Mouse (Mus musculus): ENCODE measurements around the gene Igf1r. TPM values are rescaled to one million over a fixed set of nuclear protein-coding genes. Genes with fewer than 3 reads are reported as not detected.

The Igf1r gene
- polyA plus RNA-seq, 1 experiment from 2014 or later, result 15.9 TPM

- no peak for TF ChIP-seq EP300 (IDR thresholded peaks at IDR 0.05)
- Histone ChIP-seq H3K36me3 (ENCODE audit: insufficient read depth, low read length) (no peaks in the 10 kb centered on the region), H3K4me3 (ENCODE audit: low read depth, low read length) (no peak overlapping the region), H3K9ac (replicated peaks; ENCODE audit: low read depth) (no peak overlapping the region), H3K27me3 (replicated peaks; ENCODE audit: insufficient read depth, low read length) (no peaks in the 10 kb centered on the region), H3K4me1 (ENCODE audit: insufficient read depth, low read depth, low read length) (peaks cover 24% of the 10 kb centered on the region), H3K27ac (ENCODE audit: low read length) (peak overlapping the region; percentile 43), H3K4me2 (replicated peaks; ENCODE audit: low read depth, low read length) (no peak overlapping the region), H3K9me3 (ENCODE audit: low read length) (no peaks in the 10 kb centered on the region)
- 43% methylated on average over 5 of the region's 5 CpGs for WGBS
- ATAC-seq (no peak), DNase-seq (ENCODE audit: low spot score) (no peak)
Observed at GRCm38 (mm10) chr7:68062849-68063208, 110.2 kb downstream of the Igf1r start.

DNA sequence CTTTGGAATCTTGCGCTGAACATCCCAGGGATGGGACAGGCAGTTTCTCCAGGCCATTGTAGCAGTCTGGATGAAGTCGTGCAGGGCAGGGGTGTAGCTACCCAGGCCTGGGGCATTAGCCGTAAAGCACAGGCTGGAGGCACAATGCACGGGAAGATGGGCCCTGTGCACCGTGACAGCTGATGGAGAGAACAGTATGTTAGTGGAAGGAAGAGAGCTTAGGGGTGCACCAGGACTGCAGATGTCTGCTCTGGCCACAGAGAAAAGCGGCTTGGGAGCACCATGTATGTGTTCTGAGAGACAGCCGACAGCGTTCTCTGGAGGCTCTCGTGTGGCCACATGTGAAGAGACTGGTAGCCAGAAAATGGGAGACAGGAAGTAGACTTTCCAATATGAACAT, 111.1 kb downstream of the Igf1r start:
- Histone ChIP-seq H3K4me2 (replicated peaks; ENCODE audit: low read depth, low read length) (no peak overlapping the region), H3K4me1 (ENCODE audit: insufficient read depth, low read depth, low read length) (peaks cover 24% of the 10 kb centered on the region), H3K9me3 (ENCODE audit: low read length) (no peaks in the 10 kb centered on the region), H3K4me3 (ENCODE audit: low read depth, low read length) (no peak overlapping the region), H3K27ac (ENCODE audit: low read length) (no peak overlapping the region), H3K9ac (replicated peaks; ENCODE audit: low read depth) (no peak overlapping the region), H3K27me3 (replicated peaks; ENCODE audit: insufficient read depth, low read length) (no peaks in the 10 kb centered on the region), H3K36me3 (ENCODE audit: insufficient read depth, low read length) (no peaks in the 10 kb centered on the region)
- DNase-seq (ENCODE audit: low spot score) (no peak), ATAC-seq (no peak)
- TF ChIP-seq CTCF (IDR thresholded peaks at IDR 0.05) (no peak), EP300 (IDR thresholded peaks at IDR 0.05) (no peak)
- 89% methylated on average over 9 of the region's 9 CpGs for WGBS

DNA sequence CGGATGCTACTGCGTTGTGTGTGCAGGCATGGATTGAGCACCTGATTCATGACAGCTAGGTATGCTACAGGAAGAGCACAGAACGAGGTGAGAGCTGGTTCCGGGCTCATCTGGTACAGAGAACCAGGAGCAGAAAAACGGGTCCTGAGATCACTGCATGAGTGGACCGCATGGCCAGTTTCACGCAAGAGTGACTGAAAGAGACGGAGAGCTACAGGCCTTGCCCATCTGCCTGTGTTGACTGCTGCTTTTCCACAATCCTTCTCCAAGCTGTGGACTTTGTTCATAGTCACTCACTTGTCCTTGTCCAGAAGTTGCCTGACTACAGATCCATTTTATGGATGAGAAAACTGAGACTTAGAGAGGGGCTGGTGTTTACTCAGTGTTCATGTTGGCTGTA, 111.5 kb downstream of the Igf1r start:
- TF ChIP-seq CTCF (IDR thresholded peaks at IDR 0.05) (no peak), EP300 (IDR thresholded peaks at IDR 0.05) (no peak)
- no peak for DNase-seq (ENCODE audit: low spot score)
- no peak overlapping the region for H3K4me2 ChIP-seq (replicated peaks; ENCODE audit: low read depth, low read length)
- H3K9ac ChIP-seq (replicated peaks; ENCODE audit: low read depth), result no peak overlapping the region
- WGBS, result 84% methylated on average over 8 of the region's 8 CpGs
- H3K27me3 ChIP-seq (replicated peaks; ENCODE audit: insufficient read depth, low read length), result no peaks in the 10 kb centered on the region
- no peak for ATAC-seq
- no peak overlapping the region for H3K4me3 ChIP-seq (ENCODE audit: low read depth, low read length)
- H3K27ac ChIP-seq (ENCODE audit: low read length), result no peak overlapping the region
- H3K9me3 ChIP-seq (ENCODE audit: low read length), result no peaks in the 10 kb centered on the region
- no peaks in the 10 kb centered on the region for H3K36me3 ChIP-seq (ENCODE audit: insufficient read depth, low read length)
- H3K4me1 ChIP-seq (ENCODE audit: insufficient read depth, low read depth, low read length), result peaks cover 24% of the 10 kb centered on the region

DNA sequence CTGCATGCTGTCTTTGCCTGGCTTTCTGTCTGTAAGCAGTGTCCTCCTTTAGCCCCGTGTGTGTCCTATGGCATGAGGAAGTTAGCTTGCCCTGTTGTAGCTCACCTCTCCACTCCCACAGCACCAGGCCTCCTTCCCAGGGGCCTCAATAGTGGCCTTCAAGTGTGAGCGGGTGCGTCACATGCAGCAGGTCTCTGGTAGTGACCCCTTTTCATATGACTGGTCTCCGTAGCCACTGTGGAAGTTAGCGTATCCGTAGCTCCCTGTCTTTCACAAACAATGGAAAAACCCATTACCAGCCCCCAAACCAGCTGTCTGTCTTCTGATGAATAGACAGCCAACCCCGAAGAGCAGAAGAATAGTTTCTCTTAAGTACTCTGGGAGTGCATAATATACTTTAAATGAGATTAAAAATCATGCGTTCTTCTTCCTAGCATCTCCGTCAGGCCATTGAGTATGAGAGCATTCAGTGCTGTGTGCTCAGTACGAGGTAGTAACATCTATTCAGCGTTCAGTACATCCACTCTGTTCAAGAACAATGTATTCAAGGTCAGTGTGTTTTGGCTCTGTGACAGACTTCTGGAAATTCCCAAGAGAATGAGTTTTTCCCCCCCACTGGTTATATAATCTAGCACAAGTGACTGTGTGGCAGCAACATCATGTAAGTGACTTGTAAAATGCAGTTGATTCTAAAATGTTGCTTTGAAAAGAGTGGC, 112.2 kb downstream of the Igf1r start:
- Histone ChIP-seq H3K4me2 (replicated peaks; ENCODE audit: low read depth, low read length) (no peak overlapping the region), H3K27ac (ENCODE audit: low read length) (0 out of 2 replicates have a peak overlapping the region, but pooled peaks have one; percentile 9), H3K9me3 (ENCODE audit: low read length) (no peaks in the 10 kb centered on the region), H3K27me3 (replicated peaks; ENCODE audit: insufficient read depth, low read length) (no peaks in the 10 kb centered on the region), H3K4me1 (ENCODE audit: insufficient read depth, low read depth, low read length) (peaks cover 24% of the 10 kb centered on the region), H3K4me3 (ENCODE audit: low read depth, low read length) (no peak overlapping the region), H3K9ac (replicated peaks; ENCODE audit: low read depth) (no peak overlapping the region), H3K36me3 (ENCODE audit: insufficient read depth, low read length) (no peaks in the 10 kb centered on the region)
- ATAC-seq (peak; percentile 43), DNase-seq (ENCODE audit: low spot score) (peak; percentile 89)
- peak; percentile 54 for TF ChIP-seq EP300 (IDR thresholded peaks at IDR 0.05)
- TF ChIP-seq CTCF (IDR thresholded peaks at IDR 0.05), result no peak
- 17% methylated on average over 11 of the region's 11 CpGs for WGBS

DNA sequence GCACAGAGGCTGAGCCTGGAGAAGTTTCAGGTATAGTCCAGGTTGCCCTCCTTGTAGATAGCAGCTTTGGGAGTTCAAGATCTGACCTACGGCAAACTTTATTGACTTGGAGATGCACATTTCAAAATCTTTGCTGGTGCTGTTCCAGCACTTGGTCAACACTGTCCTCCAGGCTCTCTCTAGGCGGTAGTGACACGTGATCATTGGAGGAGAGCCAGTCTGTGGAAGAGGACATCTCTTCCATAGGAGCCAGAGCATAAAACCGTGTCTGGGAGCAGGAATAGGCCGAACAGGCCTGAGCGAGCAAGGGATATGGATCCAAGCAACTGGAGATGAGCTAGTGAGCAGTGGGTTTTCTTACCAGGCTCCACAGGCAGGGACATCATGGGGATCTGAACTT, 113.3 kb downstream of the Igf1r start:
- H3K4me2 ChIP-seq (replicated peaks; ENCODE audit: low read depth, low read length), result no peak overlapping the region
- H3K9ac ChIP-seq (replicated peaks; ENCODE audit: low read depth), result no peak overlapping the region
- H3K36me3 ChIP-seq (ENCODE audit: insufficient read depth, low read length), result no peaks in the 10 kb centered on the region
- TF ChIP-seq CTCF (IDR thresholded peaks at IDR 0.05), result no peak
- TF ChIP-seq EP300 (IDR thresholded peaks at IDR 0.05), result no peak
- no peak for ATAC-seq
- peaks cover 24% of the 10 kb centered on the region for H3K4me1 ChIP-seq (ENCODE audit: insufficient read depth, low read depth, low read length)
- DNase-seq (ENCODE audit: low spot score), result peak; percentile 87
- H3K27ac ChIP-seq (ENCODE audit: low read length), result no peak overlapping the region
- H3K9me3 ChIP-seq (ENCODE audit: low read length), result no peaks in the 10 kb centered on the region
- 36% methylated on average over 6 of the region's 6 CpGs for WGBS
- H3K27me3 ChIP-seq (replicated peaks; ENCODE audit: insufficient read depth, low read length), result no peaks in the 10 kb centered on the region
- H3K4me3 ChIP-seq (ENCODE audit: low read depth, low read length), result no peak overlapping the region

DNA sequence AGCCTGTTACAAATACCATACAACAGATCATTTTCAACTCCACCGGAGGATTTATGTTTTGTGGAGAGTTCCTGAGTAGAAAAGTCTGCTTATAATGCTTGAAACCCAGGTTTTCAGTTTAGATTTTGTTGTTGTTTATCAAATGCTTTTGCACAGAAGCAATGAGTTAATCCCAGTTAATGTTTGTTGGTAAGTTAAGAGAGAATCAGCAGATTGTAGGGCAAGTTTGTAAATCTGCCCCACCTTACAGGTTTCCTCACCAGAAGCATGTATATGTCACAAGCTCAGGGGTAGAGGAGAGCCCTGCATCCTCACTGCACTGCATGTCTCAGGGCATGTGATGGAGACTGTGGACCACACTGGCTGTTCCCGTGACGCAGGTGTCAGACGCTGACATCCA, 114.7 kb downstream of the Igf1r start:
- Histone ChIP-seq H3K4me3 (ENCODE audit: low read depth, low read length) (no peak overlapping the region), H3K27me3 (replicated peaks; ENCODE audit: insufficient read depth, low read length) (no peaks in the 10 kb centered on the region), H3K4me1 (ENCODE audit: insufficient read depth, low read depth, low read length) (peaks cover 24% of the 10 kb centered on the region), H3K9me3 (ENCODE audit: low read length) (no peaks in the 10 kb centered on the region), H3K4me2 (replicated peaks; ENCODE audit: low read depth, low read length) (no peak overlapping the region), H3K9ac (replicated peaks; ENCODE audit: low read depth) (no peak overlapping the region), H3K36me3 (ENCODE audit: insufficient read depth, low read length) (no peaks in the 10 kb centered on the region), H3K27ac (ENCODE audit: low read length) (no peak overlapping the region)
- TF ChIP-seq EP300 (IDR thresholded peaks at IDR 0.05) (no peak), CTCF (IDR thresholded peaks at IDR 0.05) (no peak)
- DNase-seq (ENCODE audit: low spot score) (no peak), ATAC-seq (no peak)
- WGBS, result 94% methylated on average over 4 of the region's 4 CpGs

- WGBS, result 52% methylated on average over 7 of the region's 7 CpGs
- TF ChIP-seq CTCF (IDR thresholded peaks at IDR 0.05), result no peak
- TF ChIP-seq EP300 (IDR thresholded peaks at IDR 0.05), result 0 out of 2 replicates have a peak, but pooled peaks have one; percentile 24
- no peak overlapping the region for H3K4me3 ChIP-seq (ENCODE audit: low read depth, low read length)
- no peak overlapping the region for H3K4me2 ChIP-seq (replicated peaks; ENCODE audit: low read depth, low read length)
- H3K27ac ChIP-seq (ENCODE audit: low read length), result no peak overlapping the region
- no peaks in the 10 kb centered on the region for H3K27me3 ChIP-seq (replicated peaks; ENCODE audit: insufficient read depth, low read length)
- H3K4me1 ChIP-seq (ENCODE audit: insufficient read depth, low read depth, low read length), result peaks cover 19% of the 10 kb centered on the region
- ATAC-seq (peak; percentile 52), DNase-seq (ENCODE audit: low spot score) (peak; percentile 66)
- H3K36me3 ChIP-seq (ENCODE audit: insufficient read depth, low read length), result no peaks in the 10 kb centered on the region
- H3K9me3 ChIP-seq (ENCODE audit: low read length), result no peaks in the 10 kb centered on the region
- no peak overlapping the region for H3K9ac ChIP-seq (replicated peaks; ENCODE audit: low read depth)
Observed at GRCm38 (mm10) chr7:68069324-68069723, 116.7 kb downstream of the Igf1r start.
